Mouse (Mus musculus) lung, embryonic 16.5 days (tissue): ENCODE measurements around the gene Cd47. TPM values are rescaled to one million over a fixed set of nuclear protein-coding genes. Genes with fewer than 3 reads are reported as not detected.

Source experiments
- ATAC-seq: fragments of 200-750 bp; cut with Nextera tagmentation; 2 replicates; pipeline ENCODE4 v1.8.0; 2017; ENCODE audit warnings: low read depth, mild to moderate bottlenecking, moderate library complexity
- H3K27ac ChIP-seq: fragments of 300-500 bp; sonication (generic); 2 replicates; pipeline ENCODE4 v1.5.1; 2014; ENCODE audit warnings: mild to moderate bottlenecking, control low read depth, low read length
- H3K27me3 ChIP-seq: fragments of 300-500 bp; sonication (generic); 2 replicates; pipeline ENCODE4 v1.6.1; 2014; ENCODE audit warnings: low read depth, low read length, mixed read lengths; ENCODE audit not compliant: control insufficient read depth, insufficient read depth
- H3K36me3 ChIP-seq: fragments of 300-500 bp; sonication (generic); 2 replicates; pipeline ENCODE4 v1.6.1; 2014; ENCODE audit warnings: low read length; ENCODE audit not compliant: control insufficient read depth, insufficient read depth
- H3K4me1 ChIP-seq: fragments of 300-500 bp; sonication (generic); replicated peaks from 2 replicates; pipeline ENCODE4 v1.6.1; 2014; ENCODE audit warnings: low read length, mixed read lengths; ENCODE audit not compliant: control insufficient read depth, insufficient read depth
- H3K4me2 ChIP-seq: fragments of 300-500 bp; sonication (generic); 2 replicates; pipeline ENCODE4 v1.6.1; 2014; ENCODE audit warnings: low read depth, low read length, control low read depth
- H3K4me3 ChIP-seq: fragments of 300-500 bp; sonication (generic); 2 replicates; pipeline ENCODE4 v1.5.1; 2014; ENCODE audit warnings: mild to moderate bottlenecking, low read length, control low read depth
- H3K9ac ChIP-seq: fragments of 300-500 bp; sonication (generic); 2 replicates; pipeline ENCODE4 v1.6.1; 2014; ENCODE audit warnings: low read length, control low read depth
- H3K9me3 ChIP-seq: fragments of 300-500 bp; sonication (generic); 2 replicates; pipeline ENCODE4 v1.6.1; 2016; ENCODE audit warnings: low read length; ENCODE audit not compliant: control insufficient read depth
- WGBS: fragments of 180-500 bp; shearing (Covaris S2); extraction: QIAGEN DNeasy Blood & Tissue Kit; methylation state at CpG from one replicate; pipeline ENCODE4 v1.1.7; 2014; 5-methylcytosine and 5-hydroxymethylcytosine counted together
- polyA plus RNA-seq: library from polyadenylated mRNA; unstranded; fragments of >200 nt; fragmentation: Nextera tagmentation; extraction: Ambion mirVana; gene quantifications from 2 replicates; pipeline ENCODE4 v1.2.1, GENCODE M21; 2015

Gene Cd47
- polyA plus RNA-seq, 1 experiment from 2014 or later = 136 TPM

DNA sequence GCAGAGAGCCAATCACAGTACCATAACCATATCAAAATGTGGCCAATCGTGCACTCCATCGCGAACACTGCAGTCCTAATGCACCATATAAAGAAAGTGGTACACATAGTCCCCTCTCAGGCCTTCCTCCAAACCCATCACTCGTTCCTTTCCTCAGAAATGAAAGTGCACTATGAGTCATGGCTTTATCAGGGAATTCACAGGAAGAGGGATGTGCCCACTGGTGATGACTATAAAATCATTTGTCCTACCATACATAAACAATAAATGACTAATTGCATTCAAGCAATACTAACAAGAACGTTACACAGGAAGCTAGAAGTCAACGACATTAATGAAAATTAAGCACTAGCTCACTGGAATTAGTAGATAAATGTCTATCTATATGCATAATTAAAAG, 121.3 kb downstream of the Cd47 start:
- no peak overlapping the region for H3K4me3 ChIP-seq
- no peak overlapping the region for H3K4me2 ChIP-seq
- no peak overlapping the region for H3K27ac ChIP-seq
- H3K27me3 ChIP-seq = no peaks in the 10 kb centered on the region
- no peaks in the 10 kb centered on the region for H3K9me3 ChIP-seq
- no peaks in the 10 kb centered on the region for H3K36me3 ChIP-seq
- WGBS = 72% methylated on average over 6 of the region's 6 CpGs
- no peak for ATAC-seq
- no peak overlapping the region for H3K9ac ChIP-seq
- 0 out of 2 replicates have a peak, but pooled peaks cover 3% of the 10 kb centered on the region for H3K4me1 ChIP-seq

DNA sequence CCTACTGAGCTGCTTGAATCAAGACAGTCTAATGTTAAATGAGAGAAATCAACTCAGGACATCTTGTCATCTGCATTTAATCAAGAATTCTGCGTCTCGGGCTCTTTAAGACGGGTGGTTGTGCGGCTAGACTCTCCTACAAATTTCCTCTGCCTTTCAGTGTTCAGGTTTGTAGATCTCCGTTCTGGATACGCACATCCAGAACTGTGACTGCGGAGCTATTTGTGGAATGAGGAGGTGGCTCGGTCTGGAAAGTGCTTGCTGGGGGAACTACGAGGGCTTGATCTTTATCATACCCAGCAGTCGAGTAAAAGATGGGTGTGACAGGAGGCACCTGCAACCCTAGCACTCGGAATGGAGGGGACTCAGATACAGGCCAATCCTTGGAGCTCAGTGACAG, 121.8 kb downstream of the Cd47 start:
- H3K4me2 ChIP-seq = no peak overlapping the region
- H3K9ac ChIP-seq = no peak overlapping the region
- no peaks in the 10 kb centered on the region for H3K36me3 ChIP-seq
- 0 out of 2 replicates have a peak, but pooled peaks cover 3% of the 10 kb centered on the region for H3K4me1 ChIP-seq
- H3K27me3 ChIP-seq = no peaks in the 10 kb centered on the region
- ATAC-seq = no peak
- no peak overlapping the region for H3K4me3 ChIP-seq
- WGBS = 60% methylated on average over 11 of the region's 11 CpGs
- no peak overlapping the region for H3K27ac ChIP-seq
- H3K9me3 ChIP-seq = no peaks in the 10 kb centered on the region

DNA sequence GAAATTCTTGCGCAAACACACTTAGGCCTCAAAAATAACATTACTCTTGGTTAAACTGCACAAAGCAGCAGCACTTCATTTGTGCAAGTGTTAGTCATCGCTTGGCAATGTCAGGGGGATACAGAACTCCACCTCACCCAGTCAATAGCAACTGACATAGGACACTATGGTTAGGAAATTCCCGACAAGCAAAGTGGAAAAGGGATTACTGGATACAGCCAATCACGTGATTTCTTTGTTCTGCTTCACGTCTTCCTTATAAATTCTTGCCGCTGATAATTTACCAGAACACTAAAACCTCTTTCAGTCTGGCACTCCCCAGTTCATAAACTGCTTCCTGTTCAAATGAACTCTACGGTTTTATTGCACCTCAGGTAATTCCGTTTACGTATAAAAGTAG, 123.4 kb downstream of the Cd47 start:
- peak; percentile 80 for ATAC-seq
- no peak overlapping the region for H3K4me3 ChIP-seq
- H3K4me1 ChIP-seq = 0 out of 2 replicates have a peak, but pooled peaks cover 3% of the 10 kb centered on the region
- no peak overlapping the region for H3K27ac ChIP-seq
- no peaks in the 10 kb centered on the region for H3K9me3 ChIP-seq
- H3K36me3 ChIP-seq = no peaks in the 10 kb centered on the region
- H3K4me2 ChIP-seq = no peak overlapping the region
- H3K27me3 ChIP-seq = no peaks in the 10 kb centered on the region
- 66% methylated on average over 9 of the region's 9 CpGs for WGBS
- H3K9ac ChIP-seq = no peak overlapping the region

DNA sequence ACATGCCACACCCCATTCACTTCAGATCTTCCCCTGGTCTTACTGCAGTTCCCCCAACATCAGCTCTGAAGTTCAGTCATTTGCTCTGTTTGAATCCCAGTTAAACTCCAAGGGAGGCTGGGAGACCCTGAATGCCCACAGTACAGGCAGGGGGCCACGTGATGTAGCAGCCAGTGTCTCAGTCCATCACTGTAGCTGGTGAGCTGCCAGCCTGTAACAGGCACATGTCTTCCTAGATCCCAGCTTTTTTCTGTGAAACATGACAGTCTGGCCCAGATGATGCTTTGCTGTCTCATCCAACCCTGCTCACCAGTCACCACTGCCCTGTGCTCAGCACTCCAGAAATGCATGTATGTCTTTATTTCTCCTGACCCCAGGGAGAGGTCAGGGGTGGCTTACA, 124.6 kb downstream of the Cd47 start:
- no peak overlapping the region for H3K4me3 ChIP-seq
- H3K4me2 ChIP-seq = no peak overlapping the region
- ATAC-seq = no peak
- H3K9me3 ChIP-seq = no peaks in the 10 kb centered on the region
- no peaks in the 10 kb centered on the region for H3K36me3 ChIP-seq
- no peak overlapping the region for H3K9ac ChIP-seq
- 0 out of 2 replicates have a peak, but pooled peaks cover 3% of the 10 kb centered on the region for H3K4me1 ChIP-seq
- 81% methylated on average over 1 of the region's 1 CpGs for WGBS
- no peaks in the 10 kb centered on the region for H3K27me3 ChIP-seq
- H3K27ac ChIP-seq = no peak overlapping the region

DNA sequence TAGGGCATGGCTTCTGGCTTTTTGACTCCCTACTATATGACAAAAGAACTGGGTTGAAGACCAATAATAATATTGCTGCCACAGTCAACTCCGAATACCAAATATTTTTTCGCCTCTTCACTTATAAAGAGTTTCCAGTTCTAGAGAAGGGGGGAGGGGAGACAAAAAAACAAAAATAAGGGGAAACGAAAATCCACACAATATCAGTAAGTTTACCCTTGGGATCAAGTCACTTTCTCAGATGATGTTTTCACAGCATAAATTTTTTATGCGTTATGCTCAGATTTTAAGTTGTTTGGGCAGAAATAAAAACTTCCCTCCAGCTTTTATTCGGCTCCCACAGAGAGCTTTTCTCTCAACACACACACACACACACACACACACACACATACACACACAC, 132.9 kb downstream of the Cd47 start:
- 73% methylated on average over 5 of the region's 5 CpGs for WGBS
- Histone ChIP-seq H3K27me3 (no peaks in the 10 kb centered on the region), H3K9ac (no peak overlapping the region), H3K4me3 (no peak overlapping the region), H3K4me1 (0 out of 2 replicates have a peak, but pooled peaks cover 5% of the 10 kb centered on the region), H3K27ac (no peak overlapping the region), H3K9me3 (no peaks in the 10 kb centered on the region), H3K4me2 (no peak overlapping the region), H3K36me3 (no peaks in the 10 kb centered on the region)
- no peak for ATAC-seq

DNA sequence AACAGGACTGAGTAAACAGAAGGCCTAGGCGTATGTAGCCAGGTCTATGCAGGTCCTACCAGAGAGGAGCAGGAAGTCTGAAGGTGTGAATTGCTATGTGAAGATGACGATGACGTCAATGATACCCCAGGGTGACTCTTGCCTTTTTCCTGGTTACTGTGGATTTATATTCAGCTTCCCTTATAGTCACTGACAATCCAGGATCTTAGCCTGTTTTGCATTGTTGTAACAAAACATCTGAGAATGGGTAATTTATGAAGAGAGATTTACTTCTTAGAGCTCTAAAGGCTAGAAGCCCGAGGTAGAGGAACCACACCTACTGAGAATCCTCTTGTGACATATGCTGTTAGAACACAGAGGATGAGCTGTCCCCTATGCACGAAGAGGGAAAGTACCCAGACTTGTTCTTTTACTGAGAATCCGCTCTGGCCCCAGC, 135.7 kb downstream of the Cd47 start:
- Histone ChIP-seq H3K4me3 (no peak overlapping the region), H3K27me3 (no peaks in the 10 kb centered on the region), H3K9ac (no peak overlapping the region), H3K4me1 (0 out of 2 replicates have a peak, but pooled peaks cover 5% of the 10 kb centered on the region), H3K4me2 (no peak overlapping the region), H3K36me3 (no peaks in the 10 kb centered on the region), H3K27ac (no peak overlapping the region), H3K9me3 (no peaks in the 10 kb centered on the region)
- no peak for ATAC-seq
- 75% methylated on average over 6 of the region's 6 CpGs for WGBS

DNA sequence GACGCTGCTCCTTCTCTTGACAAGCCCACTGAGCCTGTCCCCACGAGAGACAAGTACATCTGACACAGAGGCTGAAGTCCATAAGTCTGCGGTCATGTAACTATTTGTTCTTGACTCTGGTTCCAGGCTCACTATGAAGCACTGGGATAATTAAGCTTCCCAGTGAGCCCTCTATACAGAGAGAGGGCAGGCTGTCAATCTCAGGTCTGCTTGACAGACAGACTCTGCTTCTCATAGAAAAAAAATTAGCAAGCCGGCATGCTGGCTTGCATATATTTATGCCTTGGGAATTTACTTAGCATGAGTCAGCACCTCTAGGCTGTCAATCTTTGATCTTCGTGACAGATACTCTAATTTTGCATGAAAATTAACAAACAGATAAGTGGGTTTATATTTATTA, 136.5 kb downstream of the Cd47 start:
- H3K4me3 ChIP-seq = no peak overlapping the region
- no peaks in the 10 kb centered on the region for H3K36me3 ChIP-seq
- H3K9me3 ChIP-seq = no peaks in the 10 kb centered on the region
- no peak overlapping the region for H3K9ac ChIP-seq
- WGBS = 57% methylated on average over 5 of the region's 5 CpGs
- no peak overlapping the region for H3K27ac ChIP-seq
- 0 out of 2 replicates have a peak, but pooled peaks cover 5% of the 10 kb centered on the region for H3K4me1 ChIP-seq
- no peaks in the 10 kb centered on the region for H3K27me3 ChIP-seq
- H3K4me2 ChIP-seq = no peak overlapping the region
- no peak for ATAC-seq

DNA sequence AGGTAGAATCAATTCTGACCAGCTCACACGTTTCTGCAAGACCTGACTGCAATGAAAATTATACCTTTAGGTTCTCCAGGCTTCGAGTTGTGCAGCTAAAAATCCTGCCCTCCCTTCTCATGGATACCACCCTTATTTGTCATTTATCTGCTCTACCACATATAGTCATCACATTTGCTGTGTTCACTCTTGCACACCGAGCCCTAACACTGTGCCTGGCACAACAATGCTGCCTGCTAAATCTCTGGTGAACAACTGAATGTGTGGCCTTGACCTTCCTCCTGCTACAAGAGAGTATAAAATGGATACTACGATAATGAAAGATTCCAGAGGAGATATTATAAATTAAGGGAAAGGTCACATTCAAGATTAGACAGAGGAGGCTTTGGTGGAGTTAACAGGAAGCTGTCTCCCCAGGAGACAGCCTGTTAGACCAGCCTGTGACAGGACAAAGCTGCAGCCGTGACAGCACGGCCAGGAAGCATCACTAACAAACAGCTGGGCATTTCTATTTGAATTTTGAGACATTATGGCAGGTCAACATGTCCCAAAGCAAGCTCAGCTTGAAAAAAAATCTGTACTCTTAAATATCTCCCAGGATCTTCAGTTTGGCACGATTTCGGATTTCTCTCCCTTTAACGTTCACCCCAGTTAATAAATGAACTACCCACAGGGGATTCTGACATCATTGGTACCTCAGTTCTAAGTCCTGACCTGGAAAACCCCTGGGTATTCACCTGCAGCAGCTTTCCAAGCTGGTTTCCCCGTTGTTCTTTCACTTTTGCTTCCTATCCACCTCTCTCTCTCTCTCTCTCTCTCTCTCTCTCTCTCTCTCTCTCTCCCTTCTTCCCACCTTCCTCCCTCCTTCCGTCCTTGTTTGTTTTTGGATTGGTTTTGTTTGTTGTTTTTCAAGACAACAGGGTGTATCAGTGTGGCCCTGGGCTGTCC, 137.2 kb downstream of the Cd47 start:
- no peak overlapping the region for H3K4me3 ChIP-seq
- 0 out of 2 replicates have a peak, but pooled peaks cover 5% of the 10 kb centered on the region for H3K4me1 ChIP-seq
- H3K9me3 ChIP-seq = no peaks in the 10 kb centered on the region
- no peaks in the 10 kb centered on the region for H3K27me3 ChIP-seq
- no peak overlapping the region for H3K4me2 ChIP-seq
- H3K36me3 ChIP-seq = no peaks in the 10 kb centered on the region
- peak; percentile 71 for ATAC-seq
- peak overlapping the region; percentile 15; the same call in 1 of the 2 replicates for H3K27ac ChIP-seq
- WGBS = 35% methylated on average over 11 of the region's 11 CpGs
- no peak overlapping the region for H3K9ac ChIP-seq

DNA sequence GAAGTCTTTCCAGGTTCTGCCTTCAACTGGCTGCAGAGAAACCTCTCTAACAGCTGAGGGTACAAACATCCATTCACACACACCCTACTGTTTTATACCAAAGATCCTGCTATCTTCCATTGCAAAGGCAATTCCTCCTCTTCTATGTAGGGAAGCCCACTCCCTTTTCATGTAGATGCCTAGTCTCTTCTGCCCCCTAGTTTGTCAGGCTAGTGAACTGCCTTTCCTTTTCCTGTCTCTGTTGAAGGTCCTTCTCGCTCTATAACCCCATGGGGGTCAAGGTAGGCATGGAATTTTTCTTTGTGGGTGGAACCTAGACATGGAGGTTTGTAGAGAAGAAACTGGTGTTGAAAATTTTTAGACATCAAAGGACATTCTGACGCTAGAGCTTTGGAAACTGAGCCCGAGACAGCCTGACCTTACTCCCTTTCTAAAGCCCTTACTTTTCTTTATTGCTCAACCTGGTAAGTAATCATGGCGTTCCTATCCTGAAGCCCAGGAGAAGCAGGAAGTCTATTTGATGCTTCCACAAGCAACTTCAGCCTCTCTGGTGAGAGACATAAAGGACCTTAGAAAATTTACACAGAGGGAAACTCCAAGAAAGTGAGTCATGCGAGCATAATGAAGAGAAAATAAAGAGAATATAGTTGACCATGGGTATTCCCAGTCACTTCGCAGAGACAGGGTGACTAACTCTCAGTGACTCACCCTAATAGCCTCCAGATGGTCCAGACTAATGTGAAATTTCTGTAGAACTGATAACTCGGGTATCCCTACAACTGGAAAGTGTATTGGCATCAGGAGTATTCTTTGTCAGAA, 138.4 kb downstream of the Cd47 start:
- Histone ChIP-seq H3K27me3 (no peaks in the 10 kb centered on the region), H3K27ac (no peak overlapping the region), H3K4me3 (no peak overlapping the region), H3K4me2 (no peak overlapping the region), H3K9me3 (no peaks in the 10 kb centered on the region), H3K36me3 (no peaks in the 10 kb centered on the region), H3K4me1 (0 out of 2 replicates have a peak, but pooled peaks cover 5% of the 10 kb centered on the region), H3K9ac (no peak overlapping the region)
- 0 out of 2 replicates have a peak, but pooled peaks have one; percentile 28 for ATAC-seq
- WGBS = 82% methylated on average over 7 of the region's 7 CpGs
